Mouse (Mus musculus): ENCODE data around the gene Clip3.
A peak's percentile ranks its signal among the peaks of the same experiment; 100 is the strongest.

Gene Clip3

GRCm38 (mm10) chr7:30294296-30294695 is 2.8 kb downstream of the Clip3 start:
- DNase-seq (ENCODE audit: low spot score in 2 of 2) = no peak

- DNase-seq (ENCODE audit: low spot score in 2 of 2) = peak; percentile 65 to 68
Observed at GRCm38 (mm10) chr7:30295103-30295502, 3.6 kb downstream of the Clip3 start.

GRCm38 (mm10) chr7:30296816-30297215 is 5.3 kb downstream of the Clip3 start:
- no peak for DNase-seq (ENCODE audit: low spot score in 2 of 2)

GRCm38 (mm10) chr7:30297266-30297665 is 5.7 kb downstream of the Clip3 start:
- DNase-seq (ENCODE audit: low spot score in 2 of 2) = no peak

- DNase-seq (ENCODE audit: low spot score in 2 of 2) = no peak
Observed at GRCm38 (mm10) chr7:30300914-30301313, 9.4 kb downstream of the Clip3 start.

GRCm38 (mm10) chr7:30306083-30306779 is 14.7 kb downstream of the Clip3 start:
- no peak for DNase-seq (ENCODE audit: low spot score in 2 of 2)

- DNase-seq (ENCODE audit: low spot score in 2 of 2) = peak; percentile 96 to 97
Observed at GRCm38 (mm10) chr7:30308076-30309005, 16.8 kb downstream of the Clip3 start, which contains the start of gene Alkbh6. Gene Alkbh6, plus strand, starts transcription at chr7:30308717.

GRCm38 (mm10) chr7:30309395-30310129 is 18.0 kb downstream of the Clip3 start:
- DNase-seq (ENCODE audit: low spot score in 2 of 2) = no peak

GRCm38 (mm10) chr7:30310136-30310535 is 18.6 kb downstream of the Clip3 start:
- no peak for DNase-seq (ENCODE audit: low spot score in 2 of 2)

- DNase-seq (ENCODE audit: low spot score in 2 of 2) = no peak
Observed at GRCm38 (mm10) chr7:30313666-30314320, 22.3 kb downstream of the Clip3 start.

GRCm38 (mm10) chr7:30314721-30315155 is 23.2 kb downstream of the Clip3 start, which contains the start of gene Syne4:
Gene Syne4, plus strand, starts transcription at chr7:30314807.
- DNase-seq (ENCODE audit: low spot score in 2 of 2) = no peak

- no peak for DNase-seq (ENCODE audit: low spot score in 2 of 2)
Observed at GRCm38 (mm10) chr7:30315559-30316529, 24.3 kb downstream of the Clip3 start.

GRCm38 (mm10) chr7:30318142-30318541 is 26.6 kb downstream of the Clip3 start:
- DNase-seq (ENCODE audit: low spot score in 2 of 2) = no peak

GRCm38 (mm10) chr7:30320946-30321345 is 29.4 kb downstream of the Clip3 start:
- DNase-seq (ENCODE audit: low spot score in 2 of 2) = no peak

- DNase-seq (ENCODE audit: low spot score in 2 of 2) = peak; percentile 67 to 71
Observed at GRCm38 (mm10) chr7:30321539-30322284, 30.2 kb downstream of the Clip3 start, which contains the start of gene E130208F15Rik. Gene E130208F15Rik, plus strand, starts transcription at chr7:30321740.

GRCm38 (mm10) chr7:30322285-30322667 is 30.7 kb downstream of the Clip3 start:
- DNase-seq (ENCODE audit: low spot score in 2 of 2) = peak; percentile 97 to 98

GRCm38 (mm10) chr7:30322865-30323264 is 31.3 kb downstream of the Clip3 start:
- no peak for DNase-seq (ENCODE audit: low spot score in 2 of 2)

GRCm38 (mm10) chr7:30323795-30324194 is 32.3 kb downstream of the Clip3 start, which contains the start of gene Sdhaf1:
Gene Sdhaf1, minus strand, starts transcription at chr7:30323895.
- no peak for DNase-seq (ENCODE audit: low spot score in 2 of 2)

GRCm38 (mm10) chr7:30324300-30324944 is 32.9 kb downstream of the Clip3 start:
- DNase-seq (ENCODE audit: low spot score in 2 of 2) = no peak
